Mouse (Mus musculus) bone marrow, adult 2 months (tissue): ENCODE measurements around the gene Dnmt3b.

ENCODE experiments used
- CTCF ChIP-seq: fragments of 200-500 bp; IDR thresholded peaks from 2 replicates; pipeline ENCODE4 v1.5.1; 2011; ENCODE audit warnings: low read length, control low read depth; ENCODE audit not compliant: control insufficient read depth, insufficient read depth
- POLR2A ChIP-seq: fragments of 200-500 bp; IDR thresholded peaks from 2 replicates; pipeline ENCODE4 v1.6.1; 2011; ENCODE audit warnings: low read depth, mild to moderate bottlenecking, control low read depth, low read length, borderline replicate concordance; ENCODE audit not compliant: control insufficient read depth

GRCm38 (mm10) chr2:153638977-153639680, 10.1 kb upstream of the Dnmt3b start:
- TF ChIP-seq POLR2A: no peak
- no peak for TF ChIP-seq CTCF
